Mouse (Mus musculus) liver, embryonic 14.5 days (tissue): ENCODE measurements at regions not wholly inside any gene's neighbourhood (a gene's known extent, or its start where the extent isn't known, plus 50 kb on each side); places are given as distances from the start of the nearest gene placed in this dataset.

Experiments used
- CTCF ChIP-seq: IDR thresholded peaks from 2 replicates; pipeline ENCODE4 v1.5.1; 2016; ENCODE audit warnings: antibody characterized with exemption, low read depth, control low read depth
- EP300 ChIP-seq: IDR thresholded peaks from 2 replicates; pipeline ENCODE4 v1.6.1; 2016; ENCODE audit warnings: antibody characterized with exemption, low read depth

GRCm38 (mm10) chr3:117441887-117442286 lies 81.2 kb upstream of the Plppr4 start:
- TF ChIP-seq CTCF, result no peak
- TF ChIP-seq EP300, result no peak
